Mouse (Mus musculus) E14TG2a.4 (cell line): ENCODE measurements around the gene Pdzd9.

ENCODE experiments used
- CTCF ChIP-seq: conservative IDR thresholded peaks from 2 replicates; pipeline ENCODE4 v1.5.1; 2014; ENCODE audit warnings: low read length
- NANOG ChIP-seq: IDR thresholded peaks from 2 replicates; pipeline ENCODE4 v1.6.1; 2014; ENCODE audit warnings: borderline replicate concordance, low read length, mixed read lengths
- POU5F1 ChIP-seq: IDR thresholded peaks from 2 replicates; pipeline ENCODE4 v1.6.1; 2014; ENCODE audit warnings: low read length, borderline replicate concordance

DNA sequence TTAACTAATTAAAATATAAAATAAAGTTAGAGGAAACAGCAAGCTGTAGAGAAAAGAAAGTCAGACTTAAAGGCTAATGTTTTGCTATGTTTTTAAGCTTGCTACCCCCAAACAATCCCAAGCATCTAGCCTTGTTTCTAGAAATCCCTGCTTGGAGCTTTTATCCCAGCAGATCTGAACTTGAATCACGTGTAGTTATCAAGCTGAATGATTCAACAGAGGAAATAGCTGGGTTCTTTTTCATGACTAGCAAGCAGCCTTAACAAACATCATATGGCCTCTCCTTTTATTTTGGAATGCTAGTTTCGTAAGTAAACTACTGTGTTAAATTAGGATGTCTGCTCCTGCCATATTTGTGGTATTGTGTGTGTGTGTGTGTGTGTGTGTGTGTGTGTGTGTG is 47.1 kb upstream of the Pdzd9 start:
- TF ChIP-seq CTCF (no peak), NANOG (no peak), POU5F1 (no peak)
